Mouse (Mus musculus) spleen, postnatal 36 days (tissue): ENCODE measurements around the gene Grpel1.

Source experiments
- DNase-seq, 2 experiments: peaks; one replicate each; pipeline ENCODE4 v3.0.0; 2022; ENCODE audit warnings: low spot score in 2 of 2, mixed read lengths in 1 of 2

Grpel1 gene

GRCm38 (mm10) chr5:36510956-36511355 is 46.2 kb downstream of the Grpel1 start:
- no peak for DNase-seq

DNA sequence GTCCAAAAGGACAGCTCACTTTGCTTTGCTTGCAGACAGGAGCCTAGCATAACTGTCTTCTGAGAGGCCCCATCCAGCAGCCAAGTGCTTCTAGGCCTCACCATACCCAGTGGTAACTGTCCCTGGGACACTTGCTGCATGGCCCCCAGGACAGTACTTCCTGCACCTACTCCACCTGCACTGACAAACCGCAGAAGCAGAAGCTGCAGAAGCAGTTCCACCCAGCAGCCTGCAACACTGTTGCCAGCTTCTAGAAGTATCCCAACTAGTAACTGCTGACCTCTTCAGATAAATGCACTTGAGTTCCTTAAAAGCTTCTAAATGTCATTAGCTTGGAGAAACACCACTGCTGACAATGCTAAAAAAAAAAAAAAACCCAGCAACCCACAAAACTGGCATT is 50.3 kb downstream of the Grpel1 start:
- no peak for DNase-seq

GRCm38 (mm10) chr5:36515558-36515957 is 50.8 kb downstream of the Grpel1 start:
- DNase-seq, result no peak

DNA sequence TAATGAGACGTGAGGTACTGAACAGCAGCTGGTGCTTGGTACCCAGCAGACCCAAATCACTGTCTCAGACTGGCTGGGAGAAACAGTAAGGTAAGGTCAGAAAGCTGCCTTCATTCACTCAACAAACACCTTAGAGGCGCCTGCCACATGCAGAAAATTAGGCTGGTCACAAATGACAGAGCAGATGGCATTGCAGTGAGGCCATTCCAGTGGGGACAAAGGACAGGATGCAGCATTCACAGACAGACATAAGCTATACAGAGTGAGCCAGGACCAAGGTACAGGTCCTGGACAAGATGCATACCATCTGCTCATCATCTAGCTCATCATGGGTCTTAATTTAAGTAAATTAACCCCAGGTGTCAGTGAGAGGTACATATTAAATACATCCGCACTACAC is 52.8 kb downstream of the Grpel1 start:
- DNase-seq, result no peak

- DNase-seq, result no peak
These were observed 55.0 kb downstream of the Grpel1 start for GRCm38 (mm10) chr5:36519751-36520150.

DNA sequence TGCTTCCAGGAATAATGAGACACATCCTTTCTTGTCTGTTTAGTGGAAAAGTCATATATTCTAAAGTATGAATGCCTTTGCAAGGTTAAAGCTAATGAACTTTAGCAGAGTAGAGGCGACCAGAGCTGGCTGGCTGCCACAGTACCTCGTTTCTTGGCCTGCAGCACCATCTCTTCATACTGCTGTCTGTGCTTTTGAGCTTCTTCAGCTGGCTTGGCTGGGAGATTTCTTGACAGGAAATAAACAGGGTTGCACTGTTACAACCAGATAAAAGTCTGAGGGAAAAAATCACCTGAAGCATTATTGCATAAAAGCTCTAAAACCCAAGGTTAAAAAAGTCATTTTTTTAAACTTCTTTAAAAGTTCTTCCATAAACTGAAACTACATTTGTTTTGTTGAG is 58.0 kb downstream of the Grpel1 start:
- DNase-seq, result no peak

DNA sequence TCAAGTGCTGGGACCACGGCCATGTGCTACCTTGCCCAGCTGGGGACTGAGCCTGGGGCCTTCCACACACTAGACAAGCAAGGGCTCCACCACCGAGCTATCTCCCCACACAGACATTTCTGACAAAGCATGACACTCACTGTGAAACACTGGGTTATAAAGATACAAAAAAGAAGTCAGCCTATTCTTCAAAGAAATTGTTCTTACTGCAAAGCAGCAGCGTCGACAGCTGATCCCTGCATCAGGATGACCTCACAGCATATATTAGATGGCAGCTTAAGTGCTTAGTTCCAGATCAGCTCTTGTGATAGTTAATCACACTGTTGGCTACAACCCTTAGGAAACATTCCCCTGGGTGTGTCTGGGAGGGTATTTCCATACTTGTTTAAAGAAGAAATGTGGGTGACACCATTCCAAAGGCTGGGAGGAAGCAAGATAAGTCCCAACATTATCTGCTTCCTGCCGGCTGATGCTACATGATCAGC is 58.5 kb downstream of the Grpel1 start:
- no peak for DNase-seq
